Mouse (Mus musculus): ENCODE data around the gene Gsk3a.

Gene Gsk3a

GRCm38 (mm10) chr7:25179606-25180161 lies 58.0 kb downstream of the Gsk3a start, which contains the start of gene Pou2f2:
Gene Pou2f2, minus strand, starts transcription at chr7:25179726.
- DNase-seq, result peak; percentile 80

GRCm38 (mm10) chr7:25178787-25179605 lies 58.7 kb downstream of the Gsk3a start:
- DNase-seq, result peak; percentile 21

GRCm38 (mm10) chr7:25178317-25178716 lies 59.3 kb downstream of the Gsk3a start:
- DNase-seq, result no peak
